Mouse (Mus musculus) embryonic fibroblast, embryonic 13.5 days (primary cell): ENCODE measurements at regions not wholly inside any gene's neighbourhood (a gene's known extent, or its start where the extent isn't known, plus 50 kb on each side); places are given as distances from the start of the nearest gene placed in this dataset.

Experiments
- H3K27ac ChIP-seq: 2 replicates; pipeline ENCODE4 v1.5.1; 2012; ENCODE audit warnings: low read length, control low read depth, inconsistent platforms; ENCODE audit not compliant: insufficient read depth
- H3K4me1 ChIP-seq: 2 replicates; pipeline ENCODE4 v1.6.1; 2011; ENCODE audit warnings: low read length; ENCODE audit not compliant: control insufficient read depth, insufficient read depth
- H3K4me3 ChIP-seq: 2 replicates; pipeline ENCODE4 v1.5.1; 2011; ENCODE audit warnings: mild to moderate bottlenecking, control low read depth, low read length; ENCODE audit not compliant: insufficient read depth
- CTCF ChIP-seq: IDR thresholded peaks from 2 replicates; pipeline ENCODE4 v1.5.1; 2011; ENCODE audit warnings: mild to moderate bottlenecking, control low read depth, low read length, moderate library complexity, borderline replicate concordance; ENCODE audit not compliant: insufficient read depth
- POLR2A ChIP-seq: IDR thresholded peaks from 2 replicates; pipeline ENCODE4 v1.6.1; 2011; ENCODE audit warnings: low read depth, mild to moderate bottlenecking, control low read depth, low read length, moderate library complexity

- no peak for TF ChIP-seq CTCF
- Histone ChIP-seq H3K4me3 (no peak overlapping the region), H3K27ac (no peak overlapping the region), H3K4me1 (no peaks in the 10 kb centered on the region)
Measured at GRCm38 (mm10) chr12:25296648-25297047, 199.7 kb upstream of the Id2 start.

GRCm38 (mm10) chr12:25294179-25295025 lies 197.5 kb upstream of the Id2 start:
- TF ChIP-seq CTCF (no peak), POLR2A (no peak)
- no peaks in the 10 kb centered on the region for H3K4me1 ChIP-seq
- H3K4me3 ChIP-seq = no peak overlapping the region
- no peak overlapping the region for H3K27ac ChIP-seq

GRCm38 (mm10) chr12:25293470-25294178 lies 196.7 kb upstream of the Id2 start:
- no peak overlapping the region for H3K27ac ChIP-seq
- H3K4me3 ChIP-seq = no peak overlapping the region
- H3K4me1 ChIP-seq = no peaks in the 10 kb centered on the region
- TF ChIP-seq POLR2A (no peak), CTCF (no peak)

GRCm38 (mm10) chr12:25289381-25289780 lies 192.4 kb upstream of the Id2 start:
- H3K27ac ChIP-seq = no peak overlapping the region
- H3K4me3 ChIP-seq = no peak overlapping the region
- no peak for TF ChIP-seq POLR2A
- no peak for TF ChIP-seq CTCF
- H3K4me1 ChIP-seq = no peaks in the 10 kb centered on the region

DNA sequence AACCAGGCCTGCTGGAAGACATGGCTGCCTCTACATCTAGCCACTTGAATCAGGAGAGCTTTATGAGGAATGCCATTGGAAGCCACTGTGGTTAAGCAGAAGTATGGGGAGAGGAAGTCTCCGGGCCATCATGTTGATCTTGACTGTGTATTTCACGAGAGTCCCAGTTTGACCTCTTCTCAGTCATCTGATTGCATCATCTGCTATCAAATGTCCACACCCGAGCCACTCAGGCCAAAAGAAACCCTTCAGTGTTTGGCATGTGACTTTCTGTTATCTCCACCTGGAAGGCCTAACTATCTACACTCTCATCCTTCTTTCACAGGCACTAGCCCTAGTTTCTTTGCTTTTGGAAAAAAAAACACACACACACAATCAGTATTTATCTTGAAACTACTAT lies 186.9 kb upstream of the Id2 start:
- Histone ChIP-seq H3K4me1 (no peaks in the 10 kb centered on the region), H3K27ac (no peak overlapping the region), H3K4me3 (no peak overlapping the region)
- TF ChIP-seq POLR2A (no peak), CTCF (no peak)

DNA sequence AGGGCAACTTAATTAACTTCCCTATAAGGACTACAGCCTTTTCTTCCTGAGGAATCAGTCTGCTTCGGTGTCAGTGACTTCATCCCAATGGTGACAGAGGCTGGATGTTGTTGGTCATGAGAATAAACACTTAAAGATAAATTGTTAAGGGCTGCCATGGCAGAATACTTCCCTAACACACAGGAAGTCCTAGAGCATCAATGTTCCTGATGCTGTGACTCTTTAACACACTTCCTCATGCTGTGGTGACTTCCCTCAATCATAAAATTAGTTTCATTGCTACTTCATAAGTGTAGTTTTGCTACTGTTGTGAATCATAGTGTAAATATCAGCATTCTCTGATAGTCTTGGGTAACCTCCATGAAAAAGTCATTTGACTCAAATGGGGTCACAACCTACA lies 184.5 kb upstream of the Id2 start:
- TF ChIP-seq CTCF (no peak), POLR2A (no peak)
- H3K4me3 ChIP-seq = no peak overlapping the region
- H3K27ac ChIP-seq = no peak overlapping the region
- no peaks in the 10 kb centered on the region for H3K4me1 ChIP-seq

- H3K4me3 ChIP-seq = no peak overlapping the region
- H3K27ac ChIP-seq = no peak overlapping the region
- peaks cover 7% of the 10 kb centered on the region for H3K4me1 ChIP-seq
- no peak for TF ChIP-seq POLR2A
- no peak for TF ChIP-seq CTCF
Measured at GRCm38 (mm10) chr12:25273631-25274305, 176.8 kb upstream of the Id2 start.

DNA sequence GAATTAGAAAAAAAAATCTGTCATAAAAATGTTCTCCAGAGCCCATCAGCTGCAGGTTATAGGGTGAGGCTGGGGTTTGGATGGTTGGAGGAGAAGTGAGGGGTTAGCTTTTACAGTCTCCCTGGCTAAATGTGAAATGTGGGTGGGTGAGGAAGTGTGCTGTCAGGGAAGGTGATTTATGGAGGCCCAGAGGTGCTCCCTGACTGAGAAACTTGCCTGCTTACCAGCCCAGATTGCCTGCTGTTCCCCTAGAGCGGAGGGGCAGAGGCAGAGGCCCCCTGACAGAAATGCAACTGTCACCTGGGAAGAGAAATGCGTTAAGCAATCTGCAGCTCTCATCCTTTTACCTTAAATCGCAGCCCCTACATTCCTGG lies 175.8 kb upstream of the Id2 start:
- TF ChIP-seq POLR2A = no peak
- no peak for TF ChIP-seq CTCF
- Histone ChIP-seq H3K27ac (no peak overlapping the region), H3K4me3 (no peak overlapping the region), H3K4me1 (peaks cover 7% of the 10 kb centered on the region)

- no peak overlapping the region for H3K4me3 ChIP-seq
- peaks cover 7% of the 10 kb centered on the region for H3K4me1 ChIP-seq
- no peak overlapping the region for H3K27ac ChIP-seq
- TF ChIP-seq POLR2A (no peak), CTCF (no peak)
Measured at GRCm38 (mm10) chr12:25272114-25272751, 175.3 kb upstream of the Id2 start.

GRCm38 (mm10) chr12:25269878-25270277 lies 172.9 kb upstream of the Id2 start:
- TF ChIP-seq POLR2A (no peak), CTCF (no peak)
- H3K4me1 ChIP-seq = peaks cover 7% of the 10 kb centered on the region
- no peak overlapping the region for H3K27ac ChIP-seq
- no peak overlapping the region for H3K4me3 ChIP-seq
